Mouse (Mus musculus): ENCODE measurements at regions not wholly inside any gene's neighbourhood (a gene's known extent, or its start where the extent isn't known, plus 50 kb on each side); places are given as distances from the start of the nearest gene placed in this dataset.

- no peaks in the 10 kb centered on the region for H3K36me3 ChIP-seq (ENCODE audit: control insufficient read depth, insufficient read depth)
- H3K79me3 ChIP-seq (ENCODE audit: low read depth): no peaks in the 10 kb centered on the region
- no peaks in the 10 kb centered on the region for H3K79me2 ChIP-seq (ENCODE audit: control insufficient read depth, insufficient read depth)
- no peak overlapping the region for H3ac ChIP-seq (ENCODE audit: control insufficient read depth, insufficient read length, low read depth)
- H3K4me3 ChIP-seq (ENCODE audit: insufficient read depth, poor library complexity, severe bottlenecking): no peak overlapping the region
- H3K27me3 ChIP-seq (ENCODE audit: control insufficient read depth, insufficient read depth, insufficient read length): no peaks in the 10 kb centered on the region
- no peak for TF ChIP-seq CTCF (IDR thresholded peaks at IDR 0.05; ENCODE audit: control insufficient read depth, insufficient read depth, insufficient read length)
- no peak for TF ChIP-seq FOSL1 (IDR thresholded peaks at IDR 0.05; ENCODE audit: insufficient read depth, low read length, poor library complexity, severe bottlenecking)
- TF ChIP-seq CEBPB (IDR thresholded peaks at IDR 0.05; ENCODE audit: low read depth): no peak
- no peak for TF ChIP-seq MAX (IDR thresholded peaks at IDR 0.05)
- no peak for TF ChIP-seq MYOD1 (IDR thresholded peaks at IDR 0.05; ENCODE audit: control insufficient read depth, insufficient read length, low read depth)
- TF ChIP-seq USF1 (IDR thresholded peaks at IDR 0.05; ENCODE audit: low read depth): no peak
- TF ChIP-seq MYOG (IDR thresholded peaks at IDR 0.05; ENCODE audit: control insufficient read depth, extremely low read depth, insufficient read length): no peak
Measured at GRCm38 (mm10) chr8:39833251-39833650, 841.6 kb upstream of the Adam24 start.

DNA sequence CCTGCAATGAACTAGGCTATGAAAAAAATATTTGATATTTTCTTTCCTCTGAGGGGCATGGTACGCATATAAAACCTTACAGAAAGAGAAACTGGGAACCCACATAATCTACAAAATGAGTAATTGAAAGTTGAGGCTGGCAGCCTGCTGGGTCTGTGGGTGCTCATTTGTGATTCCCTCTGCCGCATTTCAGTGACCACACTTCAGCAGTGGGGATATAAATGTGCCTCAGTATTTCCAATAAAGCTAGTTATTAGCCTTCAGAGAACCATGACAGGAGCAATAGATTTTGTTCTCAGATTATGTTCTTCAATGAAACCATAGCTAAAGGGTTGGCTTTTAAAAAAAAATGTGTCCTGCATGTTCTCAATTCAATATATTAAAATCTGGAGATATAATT lies 828.0 kb upstream of the Adam24 start:
- Histone ChIP-seq H3ac (ENCODE audit: control insufficient read depth, insufficient read length, low read depth) (no peak overlapping the region), H3K36me3 (ENCODE audit: control insufficient read depth, insufficient read depth) (no peaks in the 10 kb centered on the region), H3K79me3 (ENCODE audit: low read depth) (no peaks in the 10 kb centered on the region), H3K27me3 (ENCODE audit: control insufficient read depth, insufficient read depth, insufficient read length) (no peaks in the 10 kb centered on the region), H3K4me3 (ENCODE audit: insufficient read depth, poor library complexity, severe bottlenecking) (no peak overlapping the region), H3K79me2 (ENCODE audit: control insufficient read depth, insufficient read depth) (no peaks in the 10 kb centered on the region)
- TF ChIP-seq CTCF (IDR thresholded peaks at IDR 0.05; ENCODE audit: control insufficient read depth, insufficient read depth, insufficient read length): no peak
- no peak for TF ChIP-seq FOSL1 (IDR thresholded peaks at IDR 0.05; ENCODE audit: insufficient read depth, low read length, poor library complexity, severe bottlenecking)
- TF ChIP-seq CEBPB (IDR thresholded peaks at IDR 0.05; ENCODE audit: low read depth): no peak
- TF ChIP-seq MAX (IDR thresholded peaks at IDR 0.05): no peak
- no peak for TF ChIP-seq USF1 (IDR thresholded peaks at IDR 0.05; ENCODE audit: low read depth)
- no peak for TF ChIP-seq MYOD1 (IDR thresholded peaks at IDR 0.05; ENCODE audit: control insufficient read depth, insufficient read length, low read depth)
- TF ChIP-seq MYOG (IDR thresholded peaks at IDR 0.05; ENCODE audit: control insufficient read depth, extremely low read depth, insufficient read length): no peak

DNA sequence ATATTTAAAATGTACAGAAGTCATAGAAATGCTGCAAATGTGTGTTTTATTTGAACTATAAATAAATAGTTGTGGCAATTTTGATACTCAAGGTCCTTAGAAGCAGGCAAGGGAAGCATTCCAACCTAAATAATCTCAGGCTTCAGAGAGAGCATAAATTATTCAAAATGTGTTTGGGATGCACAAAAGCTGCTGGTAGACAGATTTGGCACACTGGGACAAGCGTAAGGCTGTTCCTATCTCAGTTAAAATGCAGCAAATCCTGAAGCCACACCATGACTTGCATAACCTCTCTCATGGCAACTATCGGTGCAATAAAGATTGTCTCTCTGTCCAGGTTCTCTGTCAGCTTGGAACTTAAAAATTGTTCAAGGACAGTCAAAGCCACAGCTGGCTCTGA lies 812.3 kb upstream of the Adam24 start:
- no peak overlapping the region for H3ac ChIP-seq (ENCODE audit: control insufficient read depth, insufficient read length, low read depth)
- H3K36me3 ChIP-seq (ENCODE audit: control insufficient read depth, insufficient read depth): no peaks in the 10 kb centered on the region
- TF ChIP-seq FOSL1 (IDR thresholded peaks at IDR 0.05; ENCODE audit: insufficient read depth, low read length, poor library complexity, severe bottlenecking): no peak
- TF ChIP-seq MAX (IDR thresholded peaks at IDR 0.05): no peak
- TF ChIP-seq MYOG (IDR thresholded peaks at IDR 0.05; ENCODE audit: control insufficient read depth, extremely low read depth, insufficient read length): no peak
- TF ChIP-seq CEBPB (IDR thresholded peaks at IDR 0.05; ENCODE audit: low read depth): no peak
- no peak for TF ChIP-seq USF1 (IDR thresholded peaks at IDR 0.05; ENCODE audit: low read depth)
- no peak for TF ChIP-seq CTCF (IDR thresholded peaks at IDR 0.05; ENCODE audit: control insufficient read depth, insufficient read depth, insufficient read length)
- TF ChIP-seq MYOD1 (IDR thresholded peaks at IDR 0.05; ENCODE audit: control insufficient read depth, insufficient read length, low read depth): no peak
- H3K79me3 ChIP-seq (ENCODE audit: low read depth): no peaks in the 10 kb centered on the region
- H3K79me2 ChIP-seq (ENCODE audit: control insufficient read depth, insufficient read depth): no peaks in the 10 kb centered on the region
- H3K4me3 ChIP-seq (ENCODE audit: insufficient read depth, poor library complexity, severe bottlenecking): no peak overlapping the region
- no peaks in the 10 kb centered on the region for H3K27me3 ChIP-seq (ENCODE audit: control insufficient read depth, insufficient read depth, insufficient read length)

GRCm38 (mm10) chr8:39902251-39902650 lies 772.6 kb upstream of the Adam24 start:
- Histone ChIP-seq H3K27me3 (ENCODE audit: control insufficient read depth, insufficient read depth, insufficient read length) (no peaks in the 10 kb centered on the region), H3K79me2 (ENCODE audit: control insufficient read depth, insufficient read depth) (no peaks in the 10 kb centered on the region), H3K36me3 (ENCODE audit: control insufficient read depth, insufficient read depth) (no peaks in the 10 kb centered on the region), H3ac (ENCODE audit: control insufficient read depth, insufficient read length, low read depth) (no peak overlapping the region), H3K79me3 (ENCODE audit: low read depth) (no peaks in the 10 kb centered on the region), H3K4me3 (ENCODE audit: insufficient read depth, poor library complexity, severe bottlenecking) (no peak overlapping the region)
- no peak for TF ChIP-seq MYOD1 (IDR thresholded peaks at IDR 0.05; ENCODE audit: control insufficient read depth, insufficient read length, low read depth)
- no peak for TF ChIP-seq USF1 (IDR thresholded peaks at IDR 0.05; ENCODE audit: low read depth)
- TF ChIP-seq CEBPB (IDR thresholded peaks at IDR 0.05; ENCODE audit: low read depth): no peak
- TF ChIP-seq CTCF (IDR thresholded peaks at IDR 0.05; ENCODE audit: control insufficient read depth, insufficient read depth, insufficient read length): no peak
- TF ChIP-seq MAX (IDR thresholded peaks at IDR 0.05): no peak
- no peak for TF ChIP-seq MYOG (IDR thresholded peaks at IDR 0.05; ENCODE audit: control insufficient read depth, extremely low read depth, insufficient read length)
- no peak for TF ChIP-seq FOSL1 (IDR thresholded peaks at IDR 0.05; ENCODE audit: insufficient read depth, low read length, poor library complexity, severe bottlenecking)

GRCm38 (mm10) chr8:39912926-39913325 lies 762.0 kb upstream of the Adam24 start:
- H3K27me3 ChIP-seq (ENCODE audit: control insufficient read depth, insufficient read depth, insufficient read length): no peaks in the 10 kb centered on the region
- H3ac ChIP-seq (ENCODE audit: control insufficient read depth, insufficient read length, low read depth): no peak overlapping the region
- TF ChIP-seq CTCF (IDR thresholded peaks at IDR 0.05; ENCODE audit: control insufficient read depth, insufficient read depth, insufficient read length) (no peak), MAX (IDR thresholded peaks at IDR 0.05) (no peak), MYOG (IDR thresholded peaks at IDR 0.05; ENCODE audit: control insufficient read depth, extremely low read depth, insufficient read length) (no peak), CEBPB (IDR thresholded peaks at IDR 0.05; ENCODE audit: low read depth) (no peak), MYOD1 (IDR thresholded peaks at IDR 0.05; ENCODE audit: control insufficient read depth, insufficient read length, low read depth) (no peak), FOSL1 (IDR thresholded peaks at IDR 0.05; ENCODE audit: insufficient read depth, low read length, poor library complexity, severe bottlenecking) (no peak), USF1 (IDR thresholded peaks at IDR 0.05; ENCODE audit: low read depth) (no peak)
- H3K79me2 ChIP-seq (ENCODE audit: control insufficient read depth, insufficient read depth): no peaks in the 10 kb centered on the region
- H3K36me3 ChIP-seq (ENCODE audit: control insufficient read depth, insufficient read depth): no peaks in the 10 kb centered on the region
- H3K79me3 ChIP-seq (ENCODE audit: low read depth): no peaks in the 10 kb centered on the region
- H3K4me3 ChIP-seq (ENCODE audit: insufficient read depth, poor library complexity, severe bottlenecking): no peak overlapping the region

GRCm38 (mm10) chr8:39921336-39921735 lies 753.5 kb upstream of the Adam24 start:
- H3K79me2 ChIP-seq (ENCODE audit: control insufficient read depth, insufficient read depth): no peaks in the 10 kb centered on the region
- H3K4me3 ChIP-seq (ENCODE audit: insufficient read depth, poor library complexity, severe bottlenecking): no peak overlapping the region
- no peak overlapping the region for H3ac ChIP-seq (ENCODE audit: control insufficient read depth, insufficient read length, low read depth)
- no peaks in the 10 kb centered on the region for H3K27me3 ChIP-seq (ENCODE audit: control insufficient read depth, insufficient read depth, insufficient read length)
- TF ChIP-seq MYOG (IDR thresholded peaks at IDR 0.05; ENCODE audit: control insufficient read depth, extremely low read depth, insufficient read length): no peak
- TF ChIP-seq MAX (IDR thresholded peaks at IDR 0.05): peak; percentile 43
- peak; percentile 98 for TF ChIP-seq CEBPB (IDR thresholded peaks at IDR 0.05; ENCODE audit: low read depth)
- peak; percentile 60 for TF ChIP-seq FOSL1 (IDR thresholded peaks at IDR 0.05; ENCODE audit: insufficient read depth, low read length, poor library complexity, severe bottlenecking)
- TF ChIP-seq MYOD1 (IDR thresholded peaks at IDR 0.05; ENCODE audit: control insufficient read depth, insufficient read length, low read depth): peak; percentile 59
- no peaks in the 10 kb centered on the region for H3K79me3 ChIP-seq (ENCODE audit: low read depth)
- no peaks in the 10 kb centered on the region for H3K36me3 ChIP-seq (ENCODE audit: control insufficient read depth, insufficient read depth)

Measured in C2C12 (cell line).